Mouse (Mus musculus) cerebellum, adult 2 months (tissue): Measurements from ENCODE around the gene Gzmk.

Experiments
- CTCF ChIP-seq: fragments of 200-500 bp; IDR thresholded peaks from 2 replicates; pipeline ENCODE4 v1.5.1; 2011; ENCODE audit warnings: low read depth, mild to moderate bottlenecking, control low read depth, low read length, moderate library complexity, borderline replicate concordance; ENCODE audit not compliant: insufficient read depth
- POLR2A ChIP-seq: fragments of 200-500 bp; IDR thresholded peaks from 2 replicates; pipeline ENCODE4 v1.6.1; 2011; ENCODE audit warnings: low read length, control low read depth, borderline replicate concordance; ENCODE audit not compliant: insufficient read depth

DNA sequence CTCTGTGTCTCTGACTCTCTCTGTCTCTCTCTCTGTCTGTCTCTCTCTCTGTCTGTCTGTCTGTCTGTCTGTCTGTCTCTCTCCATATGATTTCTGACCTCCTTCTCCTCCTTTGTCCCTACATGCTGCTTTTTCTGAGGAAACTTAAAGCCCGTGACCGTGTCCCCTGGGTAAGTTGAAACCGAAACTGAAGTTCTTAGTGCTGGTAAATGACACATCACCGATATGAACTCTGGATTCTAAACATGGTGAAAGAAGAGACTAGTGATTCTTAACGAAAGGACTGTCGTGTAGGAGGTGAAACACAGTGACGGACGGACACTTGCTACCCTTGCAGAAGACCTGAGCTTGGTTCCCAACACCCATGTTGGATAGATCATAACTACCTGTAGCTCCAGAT lies 45.5 kb upstream of the Gzmk start:
- TF ChIP-seq POLR2A (no peak), CTCF (no peak)
